Mouse (Mus musculus) heart, embryonic 14.5 days (tissue): ENCODE results near the gene Gria1. TPM values are rescaled to one million over a fixed set of nuclear protein-coding genes. Genes with fewer than 3 reads are reported as not detected.

Experiments used
- ATAC-seq: fragments of 200-750 bp; cut with Nextera tagmentation; 2 replicates; pipeline ENCODE4 v1.8.0; 2017; ENCODE audit warnings: low read depth, moderate TSS enrichment; ENCODE audit not compliant: insufficient number of reproducible peaks, insufficient read depth, low FRiP score
- H3K27ac ChIP-seq, 2 experiments: fragments of 200-500 bp in 1 of 2; fragments of 300-500 bp in 1 of 2; sonication (generic) in 1 of 2; replicated peaks in 1 of 2; 2 replicates each; pipeline ENCODE4 v1.5.1; 2012 to 2014; ENCODE audit warnings: low read depth in 2 of 2, low read length in 2 of 2, control low read depth in 1 of 2, mild to moderate bottlenecking in 1 of 2, mixed read lengths in 1 of 2; ENCODE audit not compliant: control insufficient read depth in 1 of 2, insufficient read depth in 1 of 2
- H3K27me3 ChIP-seq: fragments of 300-500 bp; sonication (generic); 2 replicates; pipeline ENCODE4 v1.6.1; 2014; ENCODE audit warnings: mild to moderate bottlenecking, low read length, control low read depth; ENCODE audit not compliant: control insufficient read depth, insufficient read depth
- H3K36me3 ChIP-seq: fragments of 300-500 bp; sonication (generic); 2 replicates; pipeline ENCODE4 v1.6.1; 2014; ENCODE audit warnings: mild to moderate bottlenecking, control low read depth, low read length, mixed read lengths; ENCODE audit not compliant: control insufficient read depth, insufficient read depth
- H3K4me1 ChIP-seq, 2 experiments: fragments of 200-500 bp in 1 of 2; fragments of 300-500 bp in 1 of 2; sonication (generic) in 1 of 2; 2 replicates each; pipeline ENCODE4 v1.6.1; 2012 to 2014; ENCODE audit warnings: low read length in 2 of 2, control low read depth in 1 of 2, mixed read lengths in 1 of 2; ENCODE audit not compliant: control insufficient read depth in 2 of 2, insufficient read depth in 2 of 2
- H3K4me2 ChIP-seq: fragments of 300-500 bp; sonication (generic); 2 replicates; pipeline ENCODE4 v1.6.1; 2014; ENCODE audit warnings: mild to moderate bottlenecking, low read length
- H3K4me3 ChIP-seq, 2 experiments: fragments of 200-500 bp in 1 of 2; fragments of 300-500 bp in 1 of 2; sonication (generic) in 1 of 2; 2 replicates each; pipeline ENCODE4 v1.5.1; 2012 to 2014; ENCODE audit warnings: low read length in 2 of 2, mild to moderate bottlenecking in 2 of 2, control low read depth in 1 of 2, low read depth in 1 of 2, moderate library complexity in 1 of 2; ENCODE audit not compliant: control insufficient read depth in 1 of 2, insufficient read depth in 1 of 2
- H3K9ac ChIP-seq: fragments of 300-500 bp; sonication (generic); 2 replicates; pipeline ENCODE4 v1.6.1; 2014; ENCODE audit warnings: mild to moderate bottlenecking, low read length
- H3K9me3 ChIP-seq: fragments of 300-500 bp; sonication (generic); 2 replicates; pipeline ENCODE4 v1.6.1; 2016; ENCODE audit warnings: low read length, control low read depth; ENCODE audit not compliant: control insufficient read depth
- WGBS: fragments of 180-500 bp; shearing (Covaris S2); extraction: QIAGEN DNeasy Blood & Tissue Kit; methylation state at CpG from one replicate; pipeline ENCODE4 v1.1.7; 2014; 5-methylcytosine and 5-hydroxymethylcytosine counted together
- polyA plus RNA-seq: library from polyadenylated mRNA; unstranded; fragments of >200 nt; fragmentation: Nextera tagmentation; extraction: Ambion mirVana; gene quantifications from 2 replicates; pipeline ENCODE4 v1.2.1, GENCODE M21; 2014

Gria1 gene
- polyA plus RNA-seq, 1 experiment from 2014 or later: 5.9 TPM

DNA sequence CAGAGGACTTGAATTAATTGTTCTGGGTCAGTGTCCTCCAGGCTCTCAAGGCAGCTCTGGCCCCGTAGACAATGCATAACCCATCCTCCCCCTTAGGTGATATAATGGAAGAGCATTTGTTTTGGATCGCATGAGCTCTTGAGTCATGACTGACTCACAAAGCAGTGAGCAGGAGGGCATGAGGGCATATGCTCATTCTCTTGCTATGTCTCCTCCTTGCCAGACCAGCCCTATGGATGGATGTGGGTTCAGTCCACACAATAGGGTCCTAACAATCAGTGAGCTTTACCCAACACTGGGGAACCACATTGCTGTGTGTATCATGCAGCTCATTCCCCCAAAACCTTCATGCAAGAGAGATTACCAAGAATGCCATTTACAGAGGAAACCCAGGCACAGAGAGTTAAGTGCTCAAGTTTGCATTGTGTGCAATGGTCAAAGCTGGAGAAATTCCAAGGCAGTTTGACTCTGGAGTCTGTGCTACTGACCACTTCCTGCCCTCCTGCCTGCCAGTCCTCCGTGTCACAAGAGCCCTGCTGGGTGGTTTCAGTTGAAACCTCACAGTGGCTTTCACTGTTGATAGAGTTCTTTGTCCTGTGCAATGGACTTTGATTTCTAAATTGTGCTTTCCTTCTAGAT is 80.2 kb downstream of the Gria1 start:
- H3K9me3 ChIP-seq: no peaks in the 10 kb centered on the region
- no peaks in the 10 kb centered on the region for H3K27me3 ChIP-seq
- H3K4me1 ChIP-seq: no peaks in the 10 kb centered on the region
- H3K36me3 ChIP-seq: no peaks in the 10 kb centered on the region
- ATAC-seq: no peak
- 66% methylated on average over 3 of the region's 3 CpGs for WGBS
- no peak overlapping the region for H3K4me2 ChIP-seq
- H3K27ac ChIP-seq: no peak overlapping the region
- H3K9ac ChIP-seq: no peak overlapping the region
- no peak overlapping the region for H3K4me3 ChIP-seq

DNA sequence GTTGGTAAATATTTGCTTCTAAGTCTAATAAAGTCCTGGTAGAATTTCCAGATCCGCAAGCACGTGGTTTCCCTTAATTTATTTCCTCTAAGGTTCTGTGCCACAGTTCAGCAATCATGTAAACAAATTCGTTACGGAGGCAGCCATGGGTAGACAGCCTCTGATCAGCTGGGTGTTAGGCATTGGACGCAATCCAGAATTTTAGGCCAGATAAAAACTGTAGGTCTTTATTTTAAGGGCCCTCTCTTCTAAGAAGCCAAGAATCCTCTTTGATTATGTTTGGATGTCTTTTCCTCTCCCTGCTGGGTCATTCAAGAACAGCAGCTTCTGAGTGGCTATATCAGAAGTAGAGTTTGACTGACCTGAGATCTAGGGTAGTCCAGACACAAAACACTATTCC is 89.3 kb downstream of the Gria1 start:
- H3K27me3 ChIP-seq: no peaks in the 10 kb centered on the region
- no peak overlapping the region for H3K9ac ChIP-seq
- no peak overlapping the region for H3K4me3 ChIP-seq
- H3K4me1 ChIP-seq: no peaks in the 10 kb centered on the region
- no peak overlapping the region for H3K27ac ChIP-seq
- WGBS: 72% methylated on average over 5 of the region's 5 CpGs
- no peaks in the 10 kb centered on the region for H3K36me3 ChIP-seq
- H3K9me3 ChIP-seq: no peaks in the 10 kb centered on the region
- no peak for ATAC-seq
- H3K4me2 ChIP-seq: no peak overlapping the region

DNA sequence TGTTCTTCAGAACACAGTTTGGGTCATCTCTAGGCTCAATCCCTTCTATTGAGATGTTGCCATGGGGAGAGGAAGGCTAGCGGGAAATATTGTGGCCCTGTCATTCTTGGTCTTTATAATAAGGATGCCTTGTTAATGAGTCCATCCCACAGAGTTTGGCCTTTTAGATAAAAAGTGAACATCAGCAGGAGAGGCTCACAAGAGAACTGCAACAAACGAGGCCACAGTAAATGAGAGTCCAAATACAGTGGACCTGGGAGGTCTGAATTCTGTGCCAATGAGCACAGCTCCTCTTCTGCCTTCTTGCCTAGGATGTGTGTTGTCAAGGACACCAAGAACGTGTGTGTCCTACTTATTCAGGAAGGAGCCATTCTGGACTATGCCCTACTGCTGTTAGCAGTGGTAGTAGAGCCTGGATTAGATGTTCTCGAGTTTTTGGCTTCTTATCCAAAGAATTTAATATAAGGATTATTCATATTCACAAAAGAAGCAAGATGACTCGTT is 92.6 kb downstream of the Gria1 start:
- no peaks in the 10 kb centered on the region for H3K27me3 ChIP-seq
- H3K9ac ChIP-seq: no peak overlapping the region
- no peak overlapping the region for H3K4me2 ChIP-seq
- WGBS: 67% methylated on average over 5 of the region's 5 CpGs
- no peaks in the 10 kb centered on the region for H3K36me3 ChIP-seq
- H3K4me1 ChIP-seq: no peaks in the 10 kb centered on the region
- H3K27ac ChIP-seq: no peak overlapping the region
- H3K9me3 ChIP-seq: no peaks in the 10 kb centered on the region
- H3K4me3 ChIP-seq: no peak overlapping the region
- ATAC-seq: no peak

DNA sequence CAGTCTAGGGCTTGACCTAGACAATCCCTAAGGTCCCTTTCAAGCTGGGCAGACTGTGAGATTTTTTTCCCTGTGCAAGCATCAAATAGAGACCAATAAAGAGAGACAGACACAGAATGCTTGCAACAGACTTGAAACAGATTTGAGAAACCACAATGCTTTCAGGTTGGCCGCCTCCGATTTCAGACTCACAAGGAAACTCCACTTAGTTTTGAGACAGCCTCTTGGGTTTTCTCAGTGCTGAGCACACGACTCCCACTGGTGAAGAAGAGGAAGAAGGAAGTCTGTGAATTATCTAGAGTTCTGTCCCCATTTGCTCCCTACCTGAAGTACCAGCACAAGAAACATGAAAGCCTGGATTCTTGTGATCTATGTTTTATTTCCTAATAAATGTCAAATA is 94.5 kb downstream of the Gria1 start:
- H3K36me3 ChIP-seq: no peaks in the 10 kb centered on the region
- H3K4me1 ChIP-seq: no peaks in the 10 kb centered on the region
- no peak overlapping the region for H3K27ac ChIP-seq
- H3K4me3 ChIP-seq: no peak overlapping the region
- H3K4me2 ChIP-seq: no peak overlapping the region
- WGBS: 77% methylated on average over 3 of the region's 3 CpGs
- H3K9me3 ChIP-seq: no peaks in the 10 kb centered on the region
- H3K9ac ChIP-seq: no peak overlapping the region
- H3K27me3 ChIP-seq: no peaks in the 10 kb centered on the region
- ATAC-seq: no peak

DNA sequence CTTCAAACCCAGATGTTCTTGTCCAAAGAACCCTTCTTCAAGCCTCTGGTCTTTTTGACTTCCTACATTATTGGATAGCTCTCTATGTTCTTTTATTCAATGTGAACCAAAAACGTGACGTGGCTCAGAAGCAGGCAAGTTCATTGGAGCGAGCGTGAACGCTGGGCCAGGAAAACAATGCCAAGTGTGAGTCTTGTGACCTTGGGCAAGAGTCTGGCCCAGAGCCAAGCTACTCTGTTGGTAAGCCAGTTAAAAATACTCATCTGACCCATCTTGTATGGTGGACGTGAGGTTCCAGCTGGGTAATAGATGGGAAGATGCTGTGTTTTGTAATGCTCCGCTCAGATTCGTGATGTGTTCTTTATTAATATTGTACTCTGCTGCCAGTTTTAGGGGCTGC is 101.2 kb downstream of the Gria1 start:
- H3K27me3 ChIP-seq: no peaks in the 10 kb centered on the region
- H3K4me2 ChIP-seq: no peak overlapping the region
- peaks cover 0 to 2% of the 10 kb centered on the region in 2 experiments; a peak in 1 of 4 replicates for H3K4me1 ChIP-seq
- H3K4me3 ChIP-seq: no peak overlapping the region
- no peaks in the 10 kb centered on the region for H3K9me3 ChIP-seq
- H3K9ac ChIP-seq: no peak overlapping the region
- no peaks in the 10 kb centered on the region for H3K36me3 ChIP-seq
- WGBS: 60% methylated on average over 8 of the region's 8 CpGs
- no peak overlapping the region for H3K27ac ChIP-seq
- ATAC-seq: no peak

DNA sequence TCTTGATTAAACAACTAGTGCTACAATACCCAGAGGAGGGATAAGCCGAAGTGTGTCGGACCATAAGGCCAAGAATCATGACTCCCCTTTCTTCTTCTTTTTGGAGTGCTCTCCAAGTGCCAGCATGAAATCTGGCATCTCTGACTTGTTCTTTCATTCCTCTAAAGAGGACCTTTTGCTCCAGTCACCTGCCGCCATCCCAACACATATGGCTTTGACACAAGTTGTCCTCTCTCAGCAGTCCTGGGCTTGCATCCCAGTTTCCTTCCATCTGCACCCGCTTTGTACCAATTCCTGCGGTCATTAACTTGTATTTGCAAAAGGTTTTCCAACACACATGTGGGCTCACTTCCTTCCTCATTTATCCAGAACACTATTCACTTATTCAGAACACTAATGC is 103.2 kb downstream of the Gria1 start:
- no peak overlapping the region for H3K27ac ChIP-seq
- no peak for ATAC-seq
- no peaks in the 10 kb centered on the region for H3K36me3 ChIP-seq
- WGBS: 87% methylated on average over 5 of the region's 5 CpGs
- peaks cover 0 to 2% of the 10 kb centered on the region in 2 experiments; a peak in 1 of 4 replicates for H3K4me1 ChIP-seq
- H3K4me2 ChIP-seq: no peak overlapping the region
- H3K27me3 ChIP-seq: no peaks in the 10 kb centered on the region
- no peak overlapping the region for H3K9ac ChIP-seq
- no peaks in the 10 kb centered on the region for H3K9me3 ChIP-seq
- H3K4me3 ChIP-seq: no peak overlapping the region

DNA sequence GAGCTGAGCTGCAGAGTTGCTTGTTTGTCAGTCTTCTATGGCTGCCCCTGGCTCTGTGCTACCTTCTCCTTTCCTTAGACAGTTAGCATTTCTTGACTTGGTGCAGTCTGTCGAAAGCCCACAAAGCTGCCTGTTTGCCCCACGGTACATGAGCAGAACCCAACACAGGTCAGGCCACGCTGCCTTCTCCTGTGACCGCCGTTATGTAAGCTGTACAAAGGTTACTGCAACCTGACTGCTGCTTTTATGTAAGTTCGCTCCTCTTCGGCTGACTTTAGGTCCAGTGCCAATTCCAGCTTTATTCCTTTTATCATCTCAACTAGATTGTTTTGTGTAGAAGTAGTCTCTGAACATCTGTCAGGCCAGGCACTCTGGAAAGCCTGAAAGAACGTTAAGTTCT is 115.9 kb downstream of the Gria1 start:
- Histone ChIP-seq H3K4me2 (no peak overlapping the region), H3K27ac (no peak overlapping the region), H3K9ac (no peak overlapping the region), H3K4me1 (peaks cover 0 to 4% of the 10 kb centered on the region in 2 experiments; a peak in 1 of 4 replicates), H3K9me3 (no peaks in the 10 kb centered on the region), H3K36me3 (no peaks in the 10 kb centered on the region), H3K4me3 (no peak overlapping the region), H3K27me3 (no peaks in the 10 kb centered on the region)
- 75% methylated on average over 8 of the region's 8 CpGs for WGBS
- no peak for ATAC-seq
